Mouse (Mus musculus): Measurements from ENCODE around the gene Fhod1.

Gene Fhod1

GRCm38 (mm10) chr8:105323183-105323582 is 24.6 kb downstream of the Fhod1 start:
- in situ Hi-C loops (cut with MboI, MseI) = loop anchor here (10.0 kb wide), 1 partner anchor 892 kb away; the partner anchor contains the start of genes Prmt7 and Slc7a6os

- in situ Hi-C loops (cut with MboI, MseI) = no loop called here
These were observed 29.0 kb downstream of the Fhod1 start for GRCm38 (mm10) chr8:105318662-105319190.

- in situ Hi-C loops (cut with MboI, MseI) = no loop called here
These were observed 29.8 kb downstream of the Fhod1 start for GRCm38 (mm10) chr8:105317941-105318340.

GRCm38 (mm10) chr8:105315073-105315769 is 32.5 kb downstream of the Fhod1 start:
- in situ Hi-C loops (cut with MboI, MseI) = no loop called here

- in situ Hi-C loops (cut with MboI, MseI) = no loop called here
These were observed 33.9 kb downstream of the Fhod1 start for GRCm38 (mm10) chr8:105313622-105314402.

- in situ Hi-C loops (cut with MboI, MseI) = no loop called here
These were observed 34.8 kb downstream of the Fhod1 start for GRCm38 (mm10) chr8:105312891-105313481.

- in situ Hi-C loops (cut with MboI, MseI) = no loop called here
These were observed 36.0 kb downstream of the Fhod1 start for GRCm38 (mm10) chr8:105311718-105312117.

GRCm38 (mm10) chr8:105310118-105310517 is 37.6 kb downstream of the Fhod1 start:
- in situ Hi-C loops (cut with MboI, MseI) = no loop called here

- in situ Hi-C loops (cut with MboI, MseI) = no loop called here
These were observed 38.5 kb downstream of the Fhod1 start for GRCm38 (mm10) chr8:105309142-105309847.

- in situ Hi-C loops (cut with MboI, MseI) = no loop called here
These were observed 39.3 kb downstream of the Fhod1 start for GRCm38 (mm10) chr8:105308428-105308827.

- in situ Hi-C loops (cut with MboI, MseI) = no loop called here
These were observed 40.1 kb downstream of the Fhod1 start for GRCm38 (mm10) chr8:105307670-105308069.

- in situ Hi-C loops (cut with MboI, MseI) = no loop called here
These were observed 41.5 kb downstream of the Fhod1 start for GRCm38 (mm10) chr8:105306146-105306691.

GRCm38 (mm10) chr8:105305211-105306145 is 42.3 kb downstream of the Fhod1 start, which contains the start of gene Elmo3:
Elmo3 (plus strand) TSS chr8:105305601.
- in situ Hi-C loops (cut with MboI, MseI) = no loop called here

- in situ Hi-C loops (cut with MboI, MseI) = no loop called here
These were observed 43.2 kb downstream of the Fhod1 start for GRCm38 (mm10) chr8:105304325-105305210.

GRCm38 (mm10) chr8:105303874-105304273 is 43.9 kb downstream of the Fhod1 start:
- in situ Hi-C loops (cut with MboI, MseI) = no loop called here

GRCm38 (mm10) chr8:105303396-105303795 is 44.4 kb downstream of the Fhod1 start:
- in situ Hi-C loops (cut with MboI, MseI) = no loop called here

- in situ Hi-C loops (cut with MboI, MseI) = no loop called here
These were observed 47.8 kb downstream of the Fhod1 start for GRCm38 (mm10) chr8:105299962-105300361.

- in situ Hi-C loops (cut with MboI, MseI) = no loop called here
These were observed 49.2 kb downstream of the Fhod1 start for GRCm38 (mm10) chr8:105298351-105299252.

All from T-helper 2 cell (primary cell).